Mouse (Mus musculus): ENCODE results near the gene Rad54l2. TPM values are rescaled to one million over a fixed set of nuclear protein-coding genes. Genes with fewer than 3 reads are reported as not detected.

Gene Rad54l2
- polyA plus RNA-seq, 1 experiment from 2014 or later = 1.7 TPM

- no peaks in the 10 kb centered on the region for H3K36me3 ChIP-seq (replicated peaks; ENCODE audit: insufficient read depth, low read length)
- H3K27me3 ChIP-seq (ENCODE audit: insufficient read depth, low read length) = no peaks in the 10 kb centered on the region
- no peak overlapping the region for H3K27ac ChIP-seq (ENCODE audit: low read depth)
- H3K9me3 ChIP-seq (ENCODE audit: low read length) = no peaks in the 10 kb centered on the region
- H3K4me1 ChIP-seq (ENCODE audit: insufficient read depth) = peaks cover 15% of the 10 kb centered on the region
- H3K4me2 ChIP-seq (ENCODE audit: low read depth, low read length) = no peak overlapping the region
- TF ChIP-seq CTCF (IDR thresholded peaks at IDR 0.05; ENCODE audit: low read depth) = no peak
- TF ChIP-seq EP300 (IDR thresholded peaks at IDR 0.05; ENCODE audit: low read depth) = no peak
- WGBS (ENCODE audit: insufficient replicate concordance) = 63% methylated on average over 5 of the region's 5 CpGs
- H3K4me3 ChIP-seq (ENCODE audit: low read depth, low read length) = no peak overlapping the region
- H3K9ac ChIP-seq (replicated peaks) = no peak overlapping the region
- DNase-seq (no peak), ATAC-seq (no peak)
These were observed 19.2 kb downstream of the Rad54l2 start for GRCm38 (mm10) chr9:106769781-106770180.

GRCm38 (mm10) chr9:106756421-106756820 is 32.6 kb downstream of the Rad54l2 start:
- H3K9ac ChIP-seq (replicated peaks) = no peak overlapping the region
- peaks cover 12% of the 10 kb centered on the region; the same call in 1 of the 2 replicates for H3K36me3 ChIP-seq (replicated peaks; ENCODE audit: insufficient read depth, low read length)
- H3K4me3 ChIP-seq (ENCODE audit: low read depth, low read length) = no peak overlapping the region
- TF ChIP-seq EP300 (IDR thresholded peaks at IDR 0.05; ENCODE audit: low read depth) (no peak), CTCF (IDR thresholded peaks at IDR 0.05; ENCODE audit: low read depth) (no peak)
- ATAC-seq (no peak), DNase-seq (no peak)
- no peaks in the 10 kb centered on the region for H3K27me3 ChIP-seq (ENCODE audit: insufficient read depth, low read length)
- H3K4me1 ChIP-seq (ENCODE audit: insufficient read depth) = 0 out of 2 replicates have a peak, but pooled peaks cover 2% of the 10 kb centered on the region
- 82% methylated on average over 9 of the region's 9 CpGs for WGBS (ENCODE audit: insufficient replicate concordance)
- H3K27ac ChIP-seq (ENCODE audit: low read depth) = no peak overlapping the region
- no peaks in the 10 kb centered on the region for H3K9me3 ChIP-seq (ENCODE audit: low read length)
- H3K4me2 ChIP-seq (ENCODE audit: low read depth, low read length) = no peak overlapping the region

GRCm38 (mm10) chr9:106755776-106756175 is 33.2 kb downstream of the Rad54l2 start:
- H3K27me3 ChIP-seq (ENCODE audit: insufficient read depth, low read length) = no peaks in the 10 kb centered on the region
- DNase-seq = no peak
- no peak overlapping the region for H3K9ac ChIP-seq (replicated peaks)
- no peak overlapping the region for H3K27ac ChIP-seq (ENCODE audit: low read depth)
- no peaks in the 10 kb centered on the region for H3K9me3 ChIP-seq (ENCODE audit: low read length)
- H3K36me3 ChIP-seq (replicated peaks; ENCODE audit: insufficient read depth, low read length) = peaks cover 12% of the 10 kb centered on the region; the same call in 1 of the 2 replicates
- ATAC-seq = no peak
- TF ChIP-seq EP300 (IDR thresholded peaks at IDR 0.05; ENCODE audit: low read depth) (no peak), CTCF (IDR thresholded peaks at IDR 0.05; ENCODE audit: low read depth) (no peak)
- H3K4me3 ChIP-seq (ENCODE audit: low read depth, low read length) = no peak overlapping the region
- 84% methylated on average over 4 of the region's 4 CpGs for WGBS (ENCODE audit: insufficient replicate concordance)
- H3K4me2 ChIP-seq (ENCODE audit: low read depth, low read length) = no peak overlapping the region
- H3K4me1 ChIP-seq (ENCODE audit: insufficient read depth) = 0 out of 2 replicates have a peak, but pooled peaks cover 2% of the 10 kb centered on the region

DNA sequence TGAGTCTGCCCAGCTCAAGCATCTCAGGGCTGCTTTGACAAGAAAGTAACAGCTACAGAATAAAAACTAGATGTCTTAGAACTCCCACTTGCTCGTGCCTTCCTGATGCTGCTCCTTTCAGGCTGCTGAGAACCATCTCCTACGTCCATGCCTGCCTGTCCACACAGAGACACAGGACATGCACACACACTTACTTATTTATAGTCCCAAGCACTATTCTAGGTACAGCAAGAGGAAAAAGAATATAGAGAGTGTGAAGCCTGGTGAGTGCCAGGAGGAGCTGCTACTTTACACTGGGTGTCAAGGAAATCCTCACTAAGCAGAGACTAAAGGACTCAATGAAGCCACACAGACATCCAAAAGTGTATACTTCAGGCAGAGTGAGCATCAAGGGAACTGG is 34.7 kb downstream of the Rad54l2 start:
- TF ChIP-seq EP300 (IDR thresholded peaks at IDR 0.05; ENCODE audit: low read depth) (no peak), CTCF (IDR thresholded peaks at IDR 0.05; ENCODE audit: low read depth) (no peak)
- ATAC-seq (no peak), DNase-seq (no peak)
- Histone ChIP-seq H3K4me3 (ENCODE audit: low read depth, low read length) (no peak overlapping the region), H3K27ac (ENCODE audit: low read depth) (no peak overlapping the region), H3K9ac (replicated peaks) (no peak overlapping the region), H3K4me2 (ENCODE audit: low read depth, low read length) (no peak overlapping the region), H3K4me1 (ENCODE audit: insufficient read depth) (0 out of 2 replicates have a peak, but pooled peaks cover 2% of the 10 kb centered on the region), H3K9me3 (ENCODE audit: low read length) (no peaks in the 10 kb centered on the region), H3K27me3 (ENCODE audit: insufficient read depth, low read length) (no peaks in the 10 kb centered on the region), H3K36me3 (replicated peaks; ENCODE audit: insufficient read depth, low read length) (peaks cover 12% of the 10 kb centered on the region; the same call in 1 of the 2 replicates)
- WGBS (ENCODE audit: insufficient replicate concordance) = 73% methylated on average over 2 of the region's 2 CpGs

GRCm38 (mm10) chr9:106752135-106752534 is 36.9 kb downstream of the Rad54l2 start:
- no peak overlapping the region for H3K4me2 ChIP-seq (ENCODE audit: low read depth, low read length)
- no peak overlapping the region for H3K27ac ChIP-seq (ENCODE audit: low read depth)
- 73% methylated on average over 5 of the region's 5 CpGs for WGBS (ENCODE audit: insufficient replicate concordance)
- no peak overlapping the region for H3K9ac ChIP-seq (replicated peaks)
- H3K9me3 ChIP-seq (ENCODE audit: low read length) = no peaks in the 10 kb centered on the region
- H3K36me3 ChIP-seq (replicated peaks; ENCODE audit: insufficient read depth, low read length) = peaks cover 12% of the 10 kb centered on the region; the same call in 1 of the 2 replicates
- no peak for DNase-seq
- H3K4me3 ChIP-seq (ENCODE audit: low read depth, low read length) = no peak overlapping the region
- no peak for ATAC-seq
- H3K4me1 ChIP-seq (ENCODE audit: insufficient read depth) = 0 out of 2 replicates have a peak, but pooled peaks cover 2% of the 10 kb centered on the region
- H3K27me3 ChIP-seq (ENCODE audit: insufficient read depth, low read length) = no peaks in the 10 kb centered on the region
- TF ChIP-seq EP300 (IDR thresholded peaks at IDR 0.05; ENCODE audit: low read depth) (no peak), CTCF (IDR thresholded peaks at IDR 0.05; ENCODE audit: low read depth) (no peak)

GRCm38 (mm10) chr9:106739962-106740361 is 49.0 kb downstream of the Rad54l2 start:
- Histone ChIP-seq H3K36me3 (replicated peaks; ENCODE audit: insufficient read depth, low read length) (no peaks in the 10 kb centered on the region), H3K9me3 (ENCODE audit: low read length) (no peaks in the 10 kb centered on the region), H3K4me3 (ENCODE audit: low read depth, low read length) (no peak overlapping the region), H3K27me3 (ENCODE audit: insufficient read depth, low read length) (no peaks in the 10 kb centered on the region), H3K27ac (ENCODE audit: low read depth) (no peak overlapping the region), H3K9ac (replicated peaks) (no peak overlapping the region), H3K4me2 (ENCODE audit: low read depth, low read length) (no peak overlapping the region), H3K4me1 (ENCODE audit: insufficient read depth) (no peaks in the 10 kb centered on the region)
- WGBS (ENCODE audit: insufficient replicate concordance) = 64% methylated on average over 1 of the region's 1 CpGs
- ATAC-seq = no peak
- TF ChIP-seq CTCF (IDR thresholded peaks at IDR 0.05; ENCODE audit: low read depth) (no peak), EP300 (IDR thresholded peaks at IDR 0.05; ENCODE audit: low read depth) (no peak)
- no peak for DNase-seq

- no peak overlapping the region for H3K9ac ChIP-seq (replicated peaks)
- H3K36me3 ChIP-seq (replicated peaks; ENCODE audit: insufficient read depth, low read length) = no peaks in the 10 kb centered on the region
- TF ChIP-seq EP300 (IDR thresholded peaks at IDR 0.05; ENCODE audit: low read depth) (no peak), CTCF (IDR thresholded peaks at IDR 0.05; ENCODE audit: low read depth) (no peak)
- H3K27ac ChIP-seq (ENCODE audit: low read depth) = no peak overlapping the region
- DNase-seq (no peak), ATAC-seq (no peak)
- H3K4me3 ChIP-seq (ENCODE audit: low read depth, low read length) = no peak overlapping the region
- WGBS (ENCODE audit: insufficient replicate concordance) = 74% methylated on average over 1 of the region's 1 CpGs
- no peaks in the 10 kb centered on the region for H3K9me3 ChIP-seq (ENCODE audit: low read length)
- no peaks in the 10 kb centered on the region for H3K27me3 ChIP-seq (ENCODE audit: insufficient read depth, low read length)
- no peaks in the 10 kb centered on the region for H3K4me1 ChIP-seq (ENCODE audit: insufficient read depth)
- no peak overlapping the region for H3K4me2 ChIP-seq (ENCODE audit: low read depth, low read length)
These were observed 49.9 kb downstream of the Rad54l2 start for GRCm38 (mm10) chr9:106739056-106739455.

Data from liver, postnatal 0 days (tissue).